Mouse (Mus musculus) 3T3-L1 (cell line): ENCODE measurements around the gene Arf5.

ENCODE experiments used
- DNase-seq: peaks from one replicate; pipeline ENCODE4 v3.0.0-alpha.2; 2015; ENCODE audit warnings: low read depth, low spot score

The Arf5 gene

DNA sequence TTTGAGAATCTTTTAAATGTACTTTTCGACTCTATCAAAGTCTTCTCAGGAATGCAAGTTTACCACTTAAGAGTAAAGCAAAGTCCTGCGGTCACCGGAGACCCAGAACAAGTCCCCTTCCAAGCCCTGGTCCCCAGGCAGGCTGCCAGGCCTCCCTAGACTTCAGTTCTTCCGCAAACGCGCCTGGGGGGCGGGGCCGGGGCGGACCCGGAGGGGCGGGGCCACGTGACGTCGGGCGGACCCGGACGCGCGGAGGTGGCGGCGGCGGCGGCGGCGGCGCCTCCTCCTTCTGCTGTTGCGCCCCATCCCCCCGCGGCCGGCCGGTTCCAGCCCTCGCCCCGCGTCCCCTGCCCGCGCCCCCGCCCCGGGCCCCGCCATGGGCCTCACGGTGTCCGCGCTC, at the start of gene Arf5:
TSS of gene Arf5 (plus strand) at position 248 of the 400 bp plus-strand sequence.
- DNase-seq: peak; percentile 88

GRCm38 (mm10) chr6:28381983-28382382, 41.4 kb upstream of the Arf5 start:
- peak; percentile 24 for DNase-seq

GRCm38 (mm10) chr6:28385169-28385568, 38.2 kb upstream of the Arf5 start:
- DNase-seq: no peak

- no peak for DNase-seq
Measured at GRCm38 (mm10) chr6:28389038-28389437, 34.3 kb upstream of the Arf5 start.

DNA sequence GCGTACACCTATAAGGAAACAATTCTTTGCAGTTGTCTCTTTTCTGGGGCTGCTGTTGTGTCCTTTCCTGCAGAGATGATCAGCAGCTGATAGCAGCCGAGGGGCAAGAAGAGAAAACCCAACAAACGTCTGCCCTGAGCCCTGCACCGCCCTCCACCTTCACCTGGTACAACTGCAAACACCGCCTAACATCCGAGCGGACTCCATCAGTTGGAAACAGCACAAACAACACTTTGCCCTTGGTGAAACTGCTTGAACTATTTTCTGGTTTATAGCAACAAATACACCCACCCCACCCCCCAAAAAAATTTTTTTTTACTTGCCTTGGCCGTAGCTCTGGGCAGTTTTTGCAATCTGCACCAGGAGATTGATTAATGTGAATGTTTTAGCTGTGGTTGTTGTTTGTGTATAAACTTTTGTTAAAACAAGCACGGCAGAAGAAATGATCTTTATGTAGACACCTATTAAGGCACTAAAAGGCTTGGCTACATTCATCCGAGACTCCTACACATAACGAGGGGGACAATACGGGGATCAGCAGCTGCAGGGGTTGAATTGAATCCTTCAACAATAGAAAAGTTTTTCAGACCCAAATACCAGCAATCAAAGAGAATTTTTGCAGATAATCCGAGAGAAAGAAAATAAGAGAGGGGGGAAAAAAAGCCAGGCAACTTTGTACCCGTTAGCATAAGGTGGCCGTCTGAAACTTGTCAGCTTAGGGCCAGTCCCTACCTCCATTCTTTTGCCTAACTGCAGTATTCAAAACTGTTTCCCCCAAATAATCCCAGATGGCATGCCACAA, 27.1 kb upstream of the Arf5 start:
- no peak for DNase-seq

GRCm38 (mm10) chr6:28396853-28397457, 26.4 kb upstream of the Arf5 start:
- DNase-seq: no peak

- no peak for DNase-seq
Measured at GRCm38 (mm10) chr6:28397681-28398203, 25.6 kb upstream of the Arf5 start, which contains the start of gene Zfp800. Gene Zfp800, minus strand, starts transcription at chr6:28398005.

DNA sequence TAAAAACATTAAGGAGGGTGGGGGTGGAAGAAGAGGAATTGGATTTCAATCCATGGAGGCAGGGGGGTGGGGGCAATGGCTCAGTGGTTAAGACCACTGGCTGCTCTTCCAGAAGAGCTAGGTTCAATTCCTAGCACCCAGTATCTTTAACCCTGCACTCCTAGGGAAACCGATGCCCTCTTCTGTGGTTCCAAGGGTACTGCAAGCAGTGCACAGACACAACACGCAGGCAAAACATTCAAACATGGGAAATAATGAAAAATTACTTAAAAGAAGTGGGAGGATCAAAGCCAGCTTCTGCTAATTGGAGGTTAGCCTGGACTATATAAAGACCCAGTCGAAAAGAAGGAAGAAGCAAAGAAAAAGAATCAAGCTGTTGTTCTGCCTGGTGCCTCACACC, 24.6 kb upstream of the Arf5 start:
- no peak for DNase-seq

- peak; percentile 27 for DNase-seq
Measured at GRCm38 (mm10) chr6:28399791-28400190, 23.6 kb upstream of the Arf5 start.

GRCm38 (mm10) chr6:28410053-28410452, 13.3 kb upstream of the Arf5 start:
- peak; percentile 12 for DNase-seq

DNA sequence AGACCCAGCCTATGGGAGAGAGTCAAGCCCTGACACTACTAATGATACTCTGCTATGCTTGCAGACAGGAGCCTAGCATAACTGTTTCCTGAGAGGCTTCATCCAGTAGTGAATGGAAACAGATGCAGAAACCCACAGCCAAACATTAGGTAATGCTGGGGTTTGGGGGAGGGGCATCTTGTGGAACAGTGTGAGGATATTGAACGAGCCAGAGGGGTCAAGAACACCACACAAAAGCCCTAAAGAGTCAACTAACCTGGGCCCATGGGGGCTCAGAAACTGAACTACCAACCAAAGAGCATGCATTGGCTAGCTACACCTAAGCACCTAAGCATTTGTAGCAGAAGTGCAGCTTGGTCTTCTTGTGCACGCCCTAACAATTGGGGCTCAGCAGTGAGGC, 12.1 kb upstream of the Arf5 start:
- no peak for DNase-seq

DNA sequence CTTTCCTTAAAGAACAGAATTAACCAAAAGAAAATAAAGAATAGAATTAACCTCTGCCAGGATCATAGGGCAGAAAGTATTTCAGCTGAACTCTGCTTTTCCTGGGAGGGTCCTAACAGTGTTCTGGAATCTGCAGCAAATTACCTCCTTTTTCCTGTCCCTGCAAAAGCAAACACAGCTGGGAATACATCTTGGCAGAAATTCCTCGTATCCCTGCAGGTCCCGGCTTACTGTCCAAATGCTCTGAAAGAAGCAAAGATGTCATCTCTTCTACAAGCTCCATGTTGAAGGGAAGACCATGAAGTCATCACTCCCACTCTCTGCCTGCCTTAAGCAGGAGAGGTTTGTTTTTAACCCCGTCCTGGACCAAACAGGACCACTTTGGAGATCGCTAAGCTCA, 6.4 kb upstream of the Arf5 start:
- DNase-seq: no peak

DNA sequence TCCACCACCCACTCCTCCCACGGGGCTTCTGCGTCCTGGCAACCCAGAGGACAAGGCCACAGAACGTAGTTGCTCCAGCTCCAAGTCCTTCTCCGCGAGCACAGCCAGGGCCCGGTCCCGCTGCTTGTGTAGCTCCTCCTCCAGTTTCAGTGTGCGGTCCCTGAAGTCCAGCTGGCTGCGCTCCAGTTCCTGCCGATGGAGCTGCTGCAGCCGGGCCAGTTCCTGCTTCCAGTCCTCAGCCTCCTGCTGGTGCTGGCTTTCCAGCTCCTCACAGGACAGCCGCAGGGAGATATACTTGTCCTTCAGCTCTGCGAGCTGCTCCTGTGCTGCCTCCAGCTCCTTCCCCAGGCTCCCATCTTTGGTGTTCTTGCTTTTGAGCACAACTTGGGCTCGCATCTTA, 4.9 kb upstream of the Arf5 start:
- DNase-seq: no peak

GRCm38 (mm10) chr6:28419673-28420072, 3.7 kb upstream of the Arf5 start:
- DNase-seq: peak; percentile 65

DNA sequence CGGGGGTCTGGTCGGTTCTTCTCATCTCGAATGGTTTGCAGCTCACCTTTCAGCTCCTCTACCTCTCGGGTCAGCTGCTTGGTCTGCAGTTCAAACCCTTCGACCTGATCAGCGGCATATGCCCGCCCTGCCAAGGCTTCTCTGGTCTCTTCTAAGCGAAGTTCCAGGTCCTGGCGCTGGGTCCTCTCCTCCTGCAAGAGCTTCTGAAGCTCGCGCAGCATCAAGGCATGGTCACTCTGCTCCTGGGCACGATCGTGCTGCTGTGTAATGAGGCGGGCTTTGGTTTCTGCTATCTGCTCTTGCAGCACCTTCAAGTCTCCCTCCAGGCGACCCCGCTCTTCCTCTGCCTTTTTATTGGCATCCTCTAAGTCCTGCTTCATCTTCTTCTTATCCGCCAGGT, 3.0 kb upstream of the Arf5 start:
- no peak for DNase-seq

DNA sequence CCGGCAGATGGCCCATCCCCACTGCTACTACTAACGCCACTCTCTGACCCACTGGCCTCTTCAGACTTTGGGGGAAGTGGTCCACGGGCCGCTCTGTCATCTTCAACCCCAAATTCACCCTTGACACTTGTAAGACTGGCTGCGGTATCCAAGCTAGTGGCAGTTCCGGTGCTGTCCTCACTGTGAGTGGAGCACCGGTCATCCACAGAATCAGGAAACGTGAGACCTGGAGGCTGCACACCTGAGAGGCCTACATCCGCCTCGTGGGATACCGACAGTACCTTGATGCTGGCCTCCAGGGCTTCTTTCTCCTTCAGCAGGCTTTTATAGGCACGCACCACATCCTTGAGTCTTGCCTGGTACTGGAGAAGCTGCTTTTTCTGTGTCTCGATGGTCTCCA, 2.5 kb upstream of the Arf5 start:
- peak; percentile 38 for DNase-seq

DNA sequence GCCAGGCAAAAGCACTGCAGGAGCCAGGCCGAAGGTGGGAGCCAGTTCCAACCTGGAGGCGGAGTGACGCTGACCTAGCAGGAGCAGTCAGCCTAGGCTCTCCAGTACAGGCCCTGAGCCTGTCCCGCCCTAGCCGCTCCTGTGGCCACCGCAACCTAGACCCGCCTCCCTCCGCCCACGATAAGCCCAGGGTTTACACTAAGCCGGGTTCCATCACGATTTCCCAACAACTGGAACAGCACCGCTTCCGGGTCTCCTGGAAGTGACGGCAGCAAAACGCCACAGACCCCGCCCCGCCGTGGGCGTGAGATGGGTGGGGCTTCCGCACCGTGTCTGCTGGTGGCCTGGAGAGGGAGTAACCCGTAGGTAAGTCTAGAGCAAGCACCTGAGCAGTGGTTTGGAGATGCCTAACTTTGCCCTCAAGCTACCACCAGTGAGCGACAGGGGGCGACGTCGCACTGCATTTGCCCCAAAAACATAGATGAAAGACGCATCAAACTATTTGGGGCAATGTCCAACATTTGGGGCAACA, 1.8 kb upstream of the Arf5 start:
- DNase-seq: peak; percentile 99

- peak; percentile 68 for DNase-seq
Measured at GRCm38 (mm10) chr6:28422651-28423290, 589 bp upstream of the Arf5 start.

- peak; percentile 72 for DNase-seq
Measured at GRCm38 (mm10) chr6:28423767-28424695, 671 bp downstream of the Arf5 start.

GRCm38 (mm10) chr6:28425019-28425418, 1.7 kb downstream of the Arf5 start:
- no peak for DNase-seq
